Mouse (Mus musculus): ENCODE data around the gene Tifa. TPM values are rescaled to one million over a fixed set of nuclear protein-coding genes. Genes with fewer than 3 reads are reported as not detected.

Gene Tifa
- total and polyA plus RNA-seq, 2 experiments from 2014 or later, result 1.4 to 2.6 TPM

- H3K27ac ChIP-seq (ENCODE audit: low read depth, low read length), result no peak overlapping the region
- 97% methylated on average over 3 of the region's 3 CpGs for WGBS
- no peak for ATAC-seq (ENCODE audit: low FRiP score)
- no peaks in the 10 kb centered on the region for H3K27me3 ChIP-seq (ENCODE audit: insufficient read depth, low read length)
- DNase-seq (ENCODE audit: low spot score), result no peak
- H3K36me3 ChIP-seq (ENCODE audit: insufficient read depth, low read length), result no peaks in the 10 kb centered on the region
- TF ChIP-seq CTCF (IDR thresholded peaks at IDR 0.05), result peak; percentile 26; the same call in 1 of the 2 replicates
- no peaks in the 10 kb centered on the region for H3K9me3 ChIP-seq (ENCODE audit: low read length)
- no peak overlapping the region for H3K4me3 ChIP-seq (ENCODE audit: low read depth, low read length)
- H3K9ac ChIP-seq (replicated peaks; ENCODE audit: low read length, poor library complexity, severe bottlenecking), result no peak overlapping the region
- 0 out of 2 replicates have a peak, but pooled peaks cover under 1% of the 10 kb centered on the region for H3K4me1 ChIP-seq (ENCODE audit: insufficient read depth, low read length)
- no peak overlapping the region for H3K4me2 ChIP-seq (ENCODE audit: low read depth, low read length, poor library complexity, severe bottlenecking)
These were observed 6.2 kb downstream of the Tifa start for GRCm38 (mm10) chr3:127795762-127796161.

GRCm38 (mm10) chr3:127796271-127796670, 6.7 kb downstream of the Tifa start:
- ATAC-seq (ENCODE audit: low FRiP score) (no peak), DNase-seq (ENCODE audit: low spot score) (no peak)
- no peaks in the 10 kb centered on the region for H3K36me3 ChIP-seq (ENCODE audit: insufficient read depth, low read length)
- H3K27me3 ChIP-seq (ENCODE audit: insufficient read depth, low read length), result no peaks in the 10 kb centered on the region
- no peak overlapping the region for H3K27ac ChIP-seq (ENCODE audit: low read depth, low read length)
- WGBS, result 97% methylated on average over 7 of the region's 7 CpGs
- TF ChIP-seq CTCF (IDR thresholded peaks at IDR 0.05), result no peak
- no peak overlapping the region for H3K4me3 ChIP-seq (ENCODE audit: low read depth, low read length)
- H3K9ac ChIP-seq (replicated peaks; ENCODE audit: low read length, poor library complexity, severe bottlenecking), result no peak overlapping the region
- no peaks in the 10 kb centered on the region for H3K9me3 ChIP-seq (ENCODE audit: low read length)
- no peak overlapping the region for H3K4me2 ChIP-seq (ENCODE audit: low read depth, low read length, poor library complexity, severe bottlenecking)
- no peaks in the 10 kb centered on the region for H3K4me1 ChIP-seq (ENCODE audit: insufficient read depth, low read length)

GRCm38 (mm10) chr3:127801162-127801561, 11.6 kb downstream of the Tifa start:
- Histone ChIP-seq H3K4me3 (ENCODE audit: low read depth, low read length) (no peak overlapping the region), H3K9me3 (ENCODE audit: low read length) (no peaks in the 10 kb centered on the region), H3K27me3 (ENCODE audit: insufficient read depth, low read length) (no peaks in the 10 kb centered on the region), H3K9ac (replicated peaks; ENCODE audit: low read length, poor library complexity, severe bottlenecking) (no peak overlapping the region), H3K4me2 (ENCODE audit: low read depth, low read length, poor library complexity, severe bottlenecking) (no peak overlapping the region), H3K36me3 (ENCODE audit: insufficient read depth, low read length) (peaks cover 4% of the 10 kb centered on the region; the same call in 1 of the 2 replicates), H3K27ac (ENCODE audit: low read depth, low read length) (no peak overlapping the region), H3K4me1 (ENCODE audit: insufficient read depth, low read length) (no peaks in the 10 kb centered on the region)
- DNase-seq (ENCODE audit: low spot score) (no peak), ATAC-seq (ENCODE audit: low FRiP score) (no peak)
- TF ChIP-seq CTCF (IDR thresholded peaks at IDR 0.05), result no peak
- WGBS, result 94% methylated on average over 8 of the region's 8 CpGs

- Histone ChIP-seq H3K4me1 (ENCODE audit: insufficient read depth, low read length) (no peaks in the 10 kb centered on the region), H3K4me3 (ENCODE audit: low read depth, low read length) (no peak overlapping the region), H3K4me2 (ENCODE audit: low read depth, low read length, poor library complexity, severe bottlenecking) (no peak overlapping the region), H3K27ac (ENCODE audit: low read depth, low read length) (no peak overlapping the region), H3K27me3 (ENCODE audit: insufficient read depth, low read length) (no peaks in the 10 kb centered on the region), H3K9me3 (ENCODE audit: low read length) (no peaks in the 10 kb centered on the region), H3K36me3 (ENCODE audit: insufficient read depth, low read length) (peaks cover 9% of the 10 kb centered on the region), H3K9ac (replicated peaks; ENCODE audit: low read length, poor library complexity, severe bottlenecking) (no peak overlapping the region)
- DNase-seq (ENCODE audit: low spot score) (no peak), ATAC-seq (ENCODE audit: low FRiP score) (no peak)
- 41% methylated on average over 8 of the region's 8 CpGs for WGBS
- TF ChIP-seq CTCF (IDR thresholded peaks at IDR 0.05), result no peak
These were observed 13.2 kb downstream of the Tifa start for GRCm38 (mm10) chr3:127802814-127803213.

GRCm38 (mm10) chr3:127804439-127804838, 14.8 kb downstream of the Tifa start:
- Histone ChIP-seq H3K27ac (ENCODE audit: low read depth, low read length) (no peak overlapping the region), H3K4me1 (ENCODE audit: insufficient read depth, low read length) (no peaks in the 10 kb centered on the region), H3K27me3 (ENCODE audit: insufficient read depth, low read length) (no peaks in the 10 kb centered on the region), H3K9ac (replicated peaks; ENCODE audit: low read length, poor library complexity, severe bottlenecking) (no peak overlapping the region), H3K4me3 (ENCODE audit: low read depth, low read length) (no peak overlapping the region), H3K36me3 (ENCODE audit: insufficient read depth, low read length) (peaks cover 19% of the 10 kb centered on the region), H3K9me3 (ENCODE audit: low read length) (no peaks in the 10 kb centered on the region), H3K4me2 (ENCODE audit: low read depth, low read length, poor library complexity, severe bottlenecking) (no peak overlapping the region)
- DNase-seq (ENCODE audit: low spot score) (no peak), ATAC-seq (ENCODE audit: low FRiP score) (no peak)
- WGBS, result 87% methylated on average over 4 of the region's 4 CpGs
- no peak for TF ChIP-seq CTCF (IDR thresholded peaks at IDR 0.05)

GRCm38 (mm10) chr3:127805071-127805470, 15.5 kb downstream of the Tifa start:
- Histone ChIP-seq H3K27me3 (ENCODE audit: insufficient read depth, low read length) (no peaks in the 10 kb centered on the region), H3K4me2 (ENCODE audit: low read depth, low read length, poor library complexity, severe bottlenecking) (no peak overlapping the region), H3K9me3 (ENCODE audit: low read length) (no peaks in the 10 kb centered on the region), H3K4me1 (ENCODE audit: insufficient read depth, low read length) (no peaks in the 10 kb centered on the region), H3K27ac (ENCODE audit: low read depth, low read length) (no peak overlapping the region), H3K36me3 (ENCODE audit: insufficient read depth, low read length) (peaks cover 25% of the 10 kb centered on the region), H3K9ac (replicated peaks; ENCODE audit: low read length, poor library complexity, severe bottlenecking) (no peak overlapping the region), H3K4me3 (ENCODE audit: low read depth, low read length) (no peak overlapping the region)
- ATAC-seq (ENCODE audit: low FRiP score) (no peak), DNase-seq (ENCODE audit: low spot score) (no peak)
- WGBS, result 64% methylated on average over 12 of the region's 12 CpGs
- TF ChIP-seq CTCF (IDR thresholded peaks at IDR 0.05), result no peak

Data from midbrain, postnatal 0 days (tissue).